8 mouse cellular contexts compared by ENCODE assay signal in the genomic region with DNA sequence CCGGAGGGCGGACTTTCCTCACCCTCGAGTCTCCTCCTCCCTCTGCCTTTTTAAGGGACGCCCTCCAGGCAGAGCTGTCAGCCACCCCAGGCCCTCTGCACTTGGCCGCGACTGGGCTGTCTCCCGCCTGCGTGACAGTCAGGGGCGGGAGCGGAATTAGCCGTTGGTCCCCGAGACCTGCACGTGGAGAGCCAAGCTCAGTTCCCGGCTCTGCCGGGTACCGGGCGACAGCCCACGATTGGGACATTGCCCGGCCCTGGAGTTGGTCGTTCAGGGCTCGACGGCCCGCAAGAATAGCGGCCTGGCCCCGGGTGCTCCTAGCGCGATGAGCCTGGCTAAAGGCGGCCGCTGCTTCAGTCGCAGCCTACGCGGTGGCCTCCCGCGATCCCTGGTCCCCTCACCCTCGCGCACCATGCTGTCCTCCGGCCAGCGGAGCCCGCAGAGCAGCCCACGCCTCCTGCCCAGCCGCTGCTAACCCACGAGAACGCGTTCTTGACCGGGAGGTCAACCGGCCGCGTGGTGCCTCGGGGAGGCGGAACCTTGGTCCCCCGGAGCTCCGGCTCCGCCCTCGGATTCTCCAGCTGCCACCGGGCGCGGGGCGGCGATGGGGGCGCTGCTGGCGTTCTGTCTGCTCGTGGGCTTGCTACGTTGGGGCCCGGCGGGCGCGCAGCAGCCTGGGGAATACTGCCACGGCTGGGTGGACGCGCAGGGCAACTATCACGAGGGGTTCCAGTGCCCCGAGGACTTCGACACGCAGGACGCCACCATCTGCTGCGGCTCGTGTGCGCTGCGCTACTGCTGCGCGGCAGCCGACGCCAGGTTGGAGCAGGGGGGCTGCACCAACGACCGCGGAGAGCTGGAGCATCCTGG. TPM values are rescaled to one million over a fixed set of nuclear protein-coding genes. Genes with fewer than 3 reads are reported as not detected.
DNase-seq lines count a peak whose midpoint lies in the region; ATAC-seq and TF ChIP-seq lines count a peak whose summit lies in the region.

TSS of gene Shisa3 (plus strand) at position 79 of the 870 bp plus-strand sequence.

- under 1% methylated on average over 85 of the region's 86 CpGs for WGBS in forebrain, embryonic 13.5 days
- WGBS in hindbrain, embryonic 12.5 days: under 1% methylated on average over 84 of the region's 86 CpGs
- 3% methylated on average over 69 of the region's 86 CpGs for WGBS in limb, embryonic 14.5 days
- WGBS in midbrain, embryonic 15.5 days: under 1% methylated on average over 86 of the region's 86 CpGs

- no peak within 1 kb of the TSS for H3K27ac ChIP-seq in forebrain, embryonic 13.5 days
- H3K27ac ChIP-seq in hindbrain, embryonic 12.5 days: 0 out of 2 replicates have a peak within 1 kb of the TSS, but pooled peaks have one; percentile 2
- H3K27ac ChIP-seq in limb, embryonic 14.5 days (replicated peaks; ENCODE audit: low read depth, low read length): peak within 1 kb of the TSS; percentile 38; the same call in 1 of the 2 replicates
- H3K27ac ChIP-seq in midbrain, embryonic 15.5 days: no peak within 1 kb of the TSS

- peaks cover 69% of the 10 kb centered on the region for H3K27me3 ChIP-seq in forebrain, embryonic 13.5 days
- H3K27me3 ChIP-seq in hindbrain, embryonic 12.5 days: peaks cover 71% of the 10 kb centered on the region
- peaks cover 63% of the 10 kb centered on the region for H3K27me3 ChIP-seq in limb, embryonic 14.5 days (ENCODE audit: control insufficient read depth, insufficient read depth, low read length)
- H3K27me3 ChIP-seq in midbrain, embryonic 15.5 days (replicated peaks): peaks cover 73% of the 10 kb centered on the region

- peak within 1 kb of the TSS; percentile 50 for H3K4me3 ChIP-seq in forebrain, embryonic 13.5 days
- peak within 1 kb of the TSS; percentile 54 for H3K4me3 ChIP-seq in hindbrain, embryonic 12.5 days
- H3K4me3 ChIP-seq in limb, embryonic 14.5 days (replicated peaks; ENCODE audit: low read length): peak within 1 kb of the TSS; percentile 51
- peak within 1 kb of the TSS; percentile 41 for H3K4me3 ChIP-seq in midbrain, embryonic 15.5 days

- no peaks in the 10 kb centered on the region for H3K9me3 ChIP-seq in forebrain, embryonic 13.5 days (replicated peaks)
- no peaks in the 10 kb centered on the region for H3K9me3 ChIP-seq in hindbrain, embryonic 12.5 days (replicated peaks)
- no peaks in the 10 kb centered on the region for H3K9me3 ChIP-seq in limb, embryonic 14.5 days (ENCODE audit: control insufficient read depth, low read length)
- no peaks in the 10 kb centered on the region for H3K9me3 ChIP-seq in midbrain, embryonic 15.5 days

- ATAC-seq in frontal cortex, adult (ENCODE audit: low TSS enrichment): peak; percentile 20; the same call in 1 of the 2 replicates
- ATAC-seq in forebrain, embryonic 13.5 days: peak; percentile 77
- peak; percentile 76 for ATAC-seq in hindbrain, embryonic 12.5 days (ENCODE audit: low FRiP score)
- ATAC-seq in limb, embryonic 14.5 days (ENCODE audit: low FRiP score, low read depth): peak; percentile 35
- peak; percentile 83 for ATAC-seq in midbrain, embryonic 15.5 days (replicated peaks)

- H3K36me3 ChIP-seq in forebrain, embryonic 13.5 days (ENCODE audit: poor library complexity, severe bottlenecking): no peaks in the 10 kb centered on the region
- H3K36me3 ChIP-seq in hindbrain, embryonic 12.5 days: no peaks in the 10 kb centered on the region
- no peaks in the 10 kb centered on the region for H3K36me3 ChIP-seq in limb, embryonic 14.5 days (ENCODE audit: control insufficient read depth, insufficient read depth, low read length)
- no peaks in the 10 kb centered on the region for H3K36me3 ChIP-seq in midbrain, embryonic 15.5 days (replicated peaks)

- peak within 1 kb of the TSS; percentile 97 for H3K4me2 ChIP-seq in forebrain, embryonic 13.5 days
- H3K4me2 ChIP-seq in hindbrain, embryonic 12.5 days (replicated peaks): peak within 1 kb of the TSS; percentile 93
- H3K4me2 ChIP-seq in limb, embryonic 14.5 days (replicated peaks; ENCODE audit: low read depth, low read length, severe bottlenecking): peak within 1 kb of the TSS; percentile 94
- peak within 1 kb of the TSS; percentile 75 for H3K4me2 ChIP-seq in midbrain, embryonic 15.5 days

- H3K9ac ChIP-seq in forebrain, embryonic 13.5 days: peak within 1 kb of the TSS; percentile 60
- H3K9ac ChIP-seq in hindbrain, embryonic 12.5 days: peak within 1 kb of the TSS; percentile 62
- peak within 1 kb of the TSS; percentile 38 for H3K9ac ChIP-seq in limb, embryonic 14.5 days (ENCODE audit: low read depth, low read length, severe bottlenecking)
- peak within 1 kb of the TSS; percentile 35; the same call in 1 of the 2 replicates for H3K9ac ChIP-seq in midbrain, embryonic 15.5 days

- no peak for DNase-seq in frontal cortex, postnatal 25 days (ENCODE audit: low spot score in 2 of 2)
- DNase-seq in adrenal gland, postnatal 25 days: peak; percentile 38
- no peak for DNase-seq in limb, embryonic 14.5 days (ENCODE audit: low spot score)
- peak; percentile 51 for DNase-seq in thymus, postnatal 4 days

- H3K4me1 ChIP-seq in forebrain, embryonic 13.5 days: peaks cover 21% of the 10 kb centered on the region
- peaks cover 20% of the 10 kb centered on the region for H3K4me1 ChIP-seq in hindbrain, embryonic 12.5 days
- peaks cover 17% of the 10 kb centered on the region for H3K4me1 ChIP-seq in limb, embryonic 14.5 days (ENCODE audit: control insufficient read depth, insufficient read depth, low read length)
- peaks cover 21% of the 10 kb centered on the region for H3K4me1 ChIP-seq in midbrain, embryonic 15.5 days

- TF ChIP-seq POLR2A in limb, embryonic 14.5 days (IDR thresholded peaks at IDR 0.05; ENCODE audit: borderline replicate concordance, extremely low read depth, insufficient read depth, insufficient read length): no peak

RNA-seq across cellular contexts. Expression of gene Shisa3, which starts in this region (rescaled TPM):
- total RNA-seq in adrenal gland, postnatal 25 days (2021): 0.33 and 0.62 TPM in 2 replicates
- polyA plus RNA-seq in forebrain, embryonic 13.5 days (2015; fragmentation: Nextera tagmentation; extraction: Ambion mirVana): 0.39 and 0.67 TPM in 2 replicates
- 3.1 and 3.4 TPM in 2 replicates for polyA plus RNA-seq in hindbrain, embryonic 12.5 days (2016; fragmentation: Nextera tagmentation; extraction: Ambion mirVana)
- polyA plus RNA-seq in limb, embryonic 14.5 days (2012; rRNA removed): 6.3 and 9.8 TPM in 2 replicates
- 4.6 TPM in 2 replicates for polyA plus RNA-seq in limb, embryonic 14.5 days (2014; fragmentation: Nextera tagmentation; extraction: Ambion mirVana)
- 34.4 and 37.2 TPM in 2 replicates for polyA plus RNA-seq in midbrain, embryonic 15.5 days (2015; fragmentation: Nextera tagmentation; extraction: Ambion mirVana)

Comparison
In these comparisons a context has a peak if more than half of its experiments do, and no peak if none do; other contexts are left out.
1. Peak in DNase-seq in adrenal gland, postnatal 25 days; RNA of the gene not detected or under 1 TPM.
2. Peak in ATAC-seq, H3K4me3 ChIP-seq, H3K9ac ChIP-seq and H3K4me2 ChIP-seq in forebrain, embryonic 13.5 days; RNA of the gene not detected or under 1 TPM.
3. ATAC-seq: peak in every context shown above with its lines; median percentile 83 in midbrain, embryonic 15.5 days; 77 in forebrain, embryonic 13.5 days; 76 in hindbrain, embryonic 12.5 days; 35 in limb, embryonic 14.5 days; 20 in frontal cortex, adult.
4. H3K27ac ChIP-seq: peak in hindbrain, embryonic 12.5 days (single experiment) and limb, embryonic 14.5 days (single experiment); none in forebrain, embryonic 13.5 days (single experiment) and midbrain, embryonic 15.5 days (single experiment).
5. Peak in every context shown above with its lines, with median percentiles within 50 percentile points of each other: H3K4me2 ChIP-seq, H3K4me3 ChIP-seq and H3K9ac ChIP-seq.